Mouse (Mus musculus): ENCODE measurements at regions not wholly inside any gene's neighbourhood (a gene's known extent, or its start where the extent isn't known, plus 50 kb on each side); places are given as distances from the start of the nearest gene placed in this dataset.

DNA sequence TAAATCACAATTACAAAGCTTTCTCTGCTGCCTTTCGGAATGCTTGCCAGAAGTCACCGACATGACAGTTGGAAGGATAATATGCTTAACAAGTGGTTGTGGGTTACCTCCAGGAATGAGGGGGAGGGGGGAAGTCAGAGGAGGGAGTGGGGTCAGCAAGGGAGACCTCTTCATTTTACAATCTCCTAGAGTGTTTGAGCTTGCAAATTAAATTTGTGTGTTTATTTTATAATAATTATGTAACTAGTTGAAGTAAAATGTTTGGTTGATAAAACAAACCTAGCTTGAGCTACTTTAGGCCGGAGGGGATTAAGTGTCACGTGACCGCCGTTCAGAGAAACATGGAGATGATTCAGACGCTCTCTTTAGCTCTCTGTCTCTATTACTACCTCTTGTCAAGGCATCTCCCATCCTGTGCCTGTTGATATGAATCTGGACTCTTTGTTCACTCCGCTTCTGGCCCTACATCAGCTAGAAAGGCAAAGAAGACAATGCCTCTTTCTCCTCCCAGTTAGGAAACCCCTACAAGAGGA, 227.3 kb upstream of the Irx5 start:
- DNase-seq = no peak

DNA sequence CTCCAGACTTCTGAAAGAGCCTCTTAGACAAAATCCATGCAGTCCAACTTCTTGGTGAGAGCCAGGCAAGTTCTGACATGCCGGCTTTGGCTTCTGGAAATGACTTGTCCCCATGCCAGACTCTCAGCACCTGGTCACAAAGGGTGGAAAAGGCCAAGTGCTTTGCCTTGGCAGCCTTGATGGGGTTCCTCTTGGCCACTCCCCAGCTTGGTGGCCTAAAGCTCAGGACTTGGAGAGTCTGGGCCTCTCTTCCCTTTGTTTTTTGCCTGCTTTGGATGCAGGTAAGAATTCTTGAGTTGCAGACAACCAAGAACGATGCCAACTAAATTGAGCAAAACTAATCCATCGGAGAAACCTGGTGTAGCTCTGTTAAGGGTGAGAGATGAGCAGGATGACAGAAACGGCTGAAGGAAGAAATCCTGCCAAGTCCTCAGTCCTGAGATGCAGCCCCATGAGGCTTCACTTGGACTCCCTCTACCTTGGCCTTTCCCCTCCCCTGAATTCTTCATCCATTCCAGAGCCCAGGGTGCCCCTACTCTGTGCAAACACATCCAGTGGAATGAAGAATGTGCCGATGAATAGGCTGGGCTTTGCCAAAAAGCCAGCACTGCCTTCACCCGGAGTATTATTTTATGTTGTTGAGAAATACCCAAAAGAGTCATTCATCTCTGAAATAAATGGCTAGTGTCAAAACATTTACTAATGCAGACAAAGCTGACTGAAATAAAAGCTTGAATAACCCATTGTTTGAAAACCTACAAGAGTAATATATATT, 228.0 kb upstream of the Irx5 start:
- peak; percentile 25 to 38 for DNase-seq

DNA sequence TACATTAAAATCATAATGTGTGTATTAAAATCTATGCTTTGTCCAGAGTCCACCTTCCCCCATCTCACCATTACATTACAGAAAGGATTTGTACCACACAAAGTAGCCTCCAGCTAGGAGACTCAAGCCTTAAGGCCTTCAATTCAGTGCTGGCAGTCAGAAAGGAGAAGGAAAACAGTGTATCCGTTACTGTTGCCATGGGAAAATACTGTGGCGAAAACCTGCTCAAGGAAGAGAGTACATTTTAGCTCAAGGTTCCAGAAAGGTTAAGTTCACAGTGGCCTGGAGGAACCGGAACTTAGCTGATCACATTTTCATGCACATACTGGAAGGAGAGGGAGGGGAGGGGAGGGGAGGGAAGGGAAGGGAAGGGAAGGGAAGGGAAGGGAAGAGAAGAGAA, 231.8 kb upstream of the Irx5 start:
- DNase-seq = no peak

DNA sequence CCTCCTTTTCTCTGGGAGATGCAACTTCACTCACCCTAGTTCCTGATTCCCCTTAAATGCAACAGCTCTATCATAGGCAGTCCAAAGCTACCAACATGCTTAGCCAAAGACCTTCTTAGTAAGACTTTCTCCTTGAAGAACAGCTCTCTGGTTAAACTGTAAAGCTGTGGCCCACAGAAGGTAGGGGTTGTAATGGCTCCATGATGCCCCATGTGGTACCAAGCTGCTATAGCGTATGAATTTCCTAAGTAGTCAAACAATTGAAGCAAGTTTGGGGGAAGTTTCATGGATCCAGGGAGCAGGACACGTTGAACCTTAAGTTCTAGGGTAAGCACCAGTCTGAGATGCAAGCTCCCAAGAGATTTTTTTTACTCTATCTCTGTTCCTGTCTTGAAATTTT, 236.1 kb upstream of the Irx5 start:
- DNase-seq = no peak

DNA sequence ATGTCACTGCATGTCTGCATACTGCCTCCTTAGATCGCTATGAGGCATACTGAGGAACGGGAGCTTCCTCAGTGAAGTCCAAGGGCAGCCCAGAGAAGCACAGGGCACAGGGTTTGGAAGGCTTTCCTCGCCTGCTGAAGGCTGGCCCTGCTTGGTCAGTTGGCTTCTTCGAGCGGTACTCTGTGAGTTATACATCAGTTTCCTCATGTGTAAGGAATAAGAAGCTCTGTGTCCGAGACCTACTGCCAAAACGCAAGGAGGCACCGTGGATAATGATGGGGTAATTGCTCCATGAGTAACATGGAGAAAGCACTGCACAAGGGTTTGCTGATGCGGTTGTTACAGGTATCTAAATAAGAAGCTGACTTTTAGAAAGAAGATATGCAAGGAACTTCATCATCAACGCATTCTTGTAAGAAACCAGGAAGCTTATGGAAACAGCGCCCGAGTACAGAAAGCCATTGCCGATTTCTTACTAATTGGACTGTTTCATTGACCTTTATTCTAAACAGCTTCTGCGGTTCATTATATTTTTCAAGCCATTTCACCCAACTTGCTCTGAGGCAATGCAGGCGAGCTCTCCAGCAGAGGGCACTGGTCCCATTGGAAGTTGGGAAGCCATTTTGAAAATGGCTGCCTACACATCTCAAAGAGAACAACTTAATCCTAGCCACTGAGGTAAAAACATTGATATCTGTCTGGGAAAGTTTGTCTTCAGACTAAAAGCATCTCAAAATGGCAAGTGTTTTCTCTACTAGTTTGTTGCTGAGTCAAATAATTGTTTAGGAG, 241.8 kb upstream of the Irx5 start:
- no peak for DNase-seq

DNA sequence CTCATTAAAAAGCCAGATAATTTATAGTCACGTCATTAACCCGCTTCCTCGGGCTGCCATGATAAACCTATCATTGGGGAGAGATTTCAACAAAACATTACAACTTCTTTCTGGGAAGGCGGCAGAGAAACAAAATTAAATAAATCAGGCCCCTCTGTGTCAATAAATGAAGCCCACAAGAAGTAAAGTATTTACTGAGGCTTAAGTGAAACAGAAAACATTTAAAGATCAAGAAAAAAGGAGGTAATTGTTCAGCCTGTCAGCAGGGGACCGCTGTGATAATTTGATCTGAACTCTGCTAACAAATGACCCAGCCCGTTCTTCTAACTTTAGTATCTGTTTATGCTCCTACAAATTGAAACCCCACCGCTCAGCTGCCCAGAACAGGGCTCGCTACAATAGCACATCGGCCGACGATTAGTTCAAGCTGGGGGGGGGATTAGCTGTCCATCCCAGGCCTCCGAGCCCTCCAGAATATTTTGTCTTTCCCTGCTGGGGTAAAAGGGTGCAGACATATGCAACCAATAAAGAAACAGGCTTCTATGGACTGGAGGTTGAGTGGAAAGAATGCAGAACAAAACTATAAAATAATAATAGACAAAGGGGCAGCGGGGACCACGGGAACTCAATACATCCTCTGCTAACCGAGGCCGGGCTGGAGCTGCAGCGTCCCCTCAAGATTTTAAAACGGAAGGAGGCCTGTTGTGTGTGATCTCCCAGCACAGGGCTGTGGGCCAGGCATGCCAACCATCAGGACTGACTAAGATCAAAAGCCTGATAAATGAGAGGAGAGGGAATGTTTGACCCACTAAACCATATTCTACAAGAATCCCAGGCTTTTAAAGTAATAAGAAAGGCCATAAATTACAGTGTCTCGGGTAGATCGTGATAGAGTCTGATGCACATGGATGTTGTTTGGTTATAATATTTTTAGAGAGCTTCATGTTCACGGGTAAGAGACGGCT, 242.8 kb upstream of the Irx5 start:
- no peak for DNase-seq

DNA sequence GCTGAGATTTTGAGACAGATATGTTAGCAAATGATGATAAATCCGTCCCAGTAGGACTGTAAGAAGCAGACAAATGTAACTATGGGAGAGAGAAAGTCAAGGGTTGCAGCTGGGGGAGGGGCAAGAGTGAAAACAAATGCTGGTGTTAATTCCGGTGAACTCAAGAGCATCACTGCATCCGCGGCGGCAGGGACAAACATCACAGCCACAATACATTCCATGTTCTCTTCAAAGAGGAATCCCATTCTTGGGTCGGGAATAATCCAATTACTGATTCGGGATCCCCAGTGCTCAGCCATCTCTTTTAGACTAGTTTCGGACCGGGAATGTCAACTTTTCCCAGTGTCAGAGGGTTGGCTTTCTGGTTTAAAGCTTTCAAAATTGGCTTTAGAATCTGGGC, 243.5 kb upstream of the Irx5 start:
- no peak for DNase-seq

DNA sequence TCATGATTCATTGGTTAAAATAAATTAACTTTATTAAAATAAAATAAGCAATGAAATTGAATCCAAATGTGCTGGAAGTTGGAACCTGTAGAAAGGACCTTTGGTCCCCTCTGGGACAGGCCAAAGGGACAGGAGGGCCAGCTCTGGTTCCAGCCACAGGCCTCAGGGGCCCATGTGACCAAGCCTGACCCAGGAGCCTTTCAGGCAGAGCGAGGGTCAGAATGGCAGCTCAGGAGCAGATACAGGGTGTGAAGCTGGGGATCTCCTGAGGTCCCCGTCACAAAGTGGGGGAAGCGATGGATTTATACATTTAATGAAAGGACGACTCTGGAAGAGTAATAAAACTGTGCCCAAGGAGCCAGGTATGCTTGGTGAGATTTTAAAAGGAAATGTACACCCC, 244.0 kb upstream of the Irx5 start:
- no peak for DNase-seq

DNA sequence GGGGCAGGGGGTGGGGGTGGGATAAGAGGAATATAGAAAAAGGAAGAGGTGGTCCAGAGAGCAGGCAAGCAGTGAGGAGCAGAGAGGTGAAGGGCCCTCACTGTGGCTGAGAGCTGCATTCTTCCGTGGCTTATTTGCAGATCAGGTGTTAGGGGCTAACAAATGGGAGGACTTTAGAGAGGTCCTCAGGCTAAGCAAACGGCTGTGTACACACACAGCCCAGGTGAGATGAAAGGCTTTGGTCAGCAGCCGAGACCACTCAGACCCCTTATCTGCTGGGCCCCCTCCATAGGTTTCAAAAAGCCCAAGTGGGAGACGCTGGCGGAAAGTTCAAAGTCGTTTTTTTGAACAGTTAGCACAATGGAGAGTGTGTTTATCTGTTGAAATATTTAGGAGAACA, 252.9 kb upstream of the Irx5 start:
- DNase-seq = no peak

DNA sequence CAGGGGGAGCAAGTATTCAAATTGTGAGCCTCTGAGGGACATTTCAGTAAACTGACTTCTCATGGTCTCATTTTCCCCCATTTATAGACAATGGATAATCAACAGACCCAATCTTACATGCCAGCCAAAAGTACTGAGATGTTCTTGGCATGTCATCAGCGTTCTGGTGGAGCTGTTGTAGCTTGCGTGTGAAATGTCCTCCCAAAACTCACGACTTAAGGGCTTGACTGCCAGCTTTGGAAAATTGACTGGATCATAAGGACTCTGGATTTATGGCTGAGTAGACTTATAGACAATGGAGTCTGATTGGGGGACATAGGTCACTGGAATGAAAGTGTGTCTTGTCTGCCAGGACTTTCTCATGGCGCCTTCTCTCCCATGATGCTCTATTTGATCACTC, 254.9 kb upstream of the Irx5 start:
- no peak for DNase-seq

DNA sequence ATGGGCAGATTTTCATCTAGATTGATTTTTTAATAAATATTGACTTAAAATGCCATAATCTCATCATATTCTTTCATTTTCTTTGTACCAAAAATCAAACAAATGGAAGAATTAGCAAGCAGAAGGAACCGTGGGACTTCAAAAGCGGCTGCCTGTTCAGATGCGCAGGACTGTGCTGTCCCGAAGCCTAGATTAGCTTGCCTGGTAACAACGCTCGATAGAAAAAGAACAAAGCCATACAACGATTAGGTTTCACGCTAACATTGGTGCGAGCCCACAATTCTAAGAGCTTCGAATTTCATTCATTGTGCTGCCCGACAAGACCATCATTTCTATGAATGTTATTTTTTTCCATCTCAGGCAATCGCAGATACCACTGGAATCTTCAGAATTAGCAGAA, 262.1 kb upstream of the Irx5 start:
- no peak for DNase-seq

DNA sequence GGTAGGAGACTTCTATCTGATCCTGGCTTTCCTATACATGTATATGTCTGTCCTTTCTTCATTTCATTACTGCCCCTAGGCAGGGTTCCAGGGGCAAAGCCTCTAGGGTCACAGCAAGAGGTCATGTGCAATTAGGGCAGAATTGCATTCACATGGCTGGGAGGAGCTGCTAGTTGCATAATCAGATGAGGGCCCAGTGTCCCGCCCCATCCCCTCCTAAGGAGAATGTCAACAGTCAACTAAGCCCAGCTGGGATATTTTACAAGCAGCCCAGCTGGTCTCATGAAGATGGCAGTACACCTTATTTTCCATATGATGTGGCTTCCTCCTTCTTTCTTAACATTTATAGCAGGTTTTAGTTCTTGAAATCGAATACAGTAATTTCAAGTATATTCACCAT, 273.3 kb upstream of the Irx5 start:
- DNase-seq = no peak

DNA sequence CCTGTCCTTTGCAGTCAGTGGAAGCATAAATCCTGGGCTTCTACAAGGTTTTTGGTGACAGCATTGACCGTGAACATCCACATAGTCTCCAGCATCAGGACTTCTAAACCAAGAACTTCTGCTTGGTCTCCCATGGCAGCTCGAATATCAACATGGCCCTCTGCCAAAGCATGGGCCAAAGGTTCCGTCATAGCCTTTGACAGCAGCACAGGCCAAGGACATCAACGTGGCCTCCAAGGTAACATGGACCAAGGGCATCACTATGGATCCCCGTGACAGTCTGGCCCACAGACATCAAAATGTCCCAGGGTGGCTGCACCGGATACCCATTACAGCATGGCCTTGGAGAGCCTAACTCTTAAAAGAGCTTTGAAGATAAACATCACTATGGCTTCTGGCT, 275.5 kb upstream of the Irx5 start:
- no peak for DNase-seq

DNA sequence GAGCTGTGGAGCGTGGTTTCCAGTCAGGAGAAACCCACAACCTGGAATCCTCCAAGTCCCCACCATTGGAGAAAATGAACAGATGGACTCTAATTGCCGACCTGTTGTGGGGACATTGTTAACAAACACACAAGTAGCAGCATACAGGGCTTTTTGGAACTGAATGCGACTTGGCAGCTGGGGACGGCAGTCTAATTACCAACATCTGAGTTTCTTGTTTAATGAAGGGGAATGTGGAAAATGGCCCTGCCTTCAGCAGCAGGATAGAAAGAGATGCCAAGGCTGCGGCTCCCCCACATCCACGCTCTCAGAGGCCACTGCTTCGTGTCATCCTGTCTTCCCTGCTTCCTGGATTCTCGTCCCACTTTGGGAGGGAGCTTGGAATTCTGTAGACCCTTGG, 276.6 kb upstream of the Irx5 start:
- DNase-seq = no peak

DNA sequence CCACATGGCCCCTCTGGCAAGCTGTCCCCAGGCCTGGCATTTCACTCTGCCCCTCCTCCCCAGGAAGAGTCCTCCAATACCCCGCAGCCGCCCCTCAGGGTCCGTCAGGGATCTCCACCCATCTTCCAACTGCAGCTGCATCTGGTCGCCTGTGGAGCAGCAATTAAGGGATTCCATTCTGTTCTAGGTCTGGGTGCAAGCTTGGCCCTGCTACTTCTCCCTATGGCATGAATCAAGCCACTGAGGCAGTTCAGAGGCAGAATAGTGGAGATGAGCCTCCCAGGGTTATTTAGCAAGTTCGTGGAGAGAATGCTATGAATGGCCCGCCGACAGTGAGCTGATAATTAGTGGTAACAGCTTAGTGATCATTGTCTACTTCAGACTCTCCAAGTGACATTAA, 275.7 kb upstream of the Irx3 start:
- DNase-seq = no peak

DNA sequence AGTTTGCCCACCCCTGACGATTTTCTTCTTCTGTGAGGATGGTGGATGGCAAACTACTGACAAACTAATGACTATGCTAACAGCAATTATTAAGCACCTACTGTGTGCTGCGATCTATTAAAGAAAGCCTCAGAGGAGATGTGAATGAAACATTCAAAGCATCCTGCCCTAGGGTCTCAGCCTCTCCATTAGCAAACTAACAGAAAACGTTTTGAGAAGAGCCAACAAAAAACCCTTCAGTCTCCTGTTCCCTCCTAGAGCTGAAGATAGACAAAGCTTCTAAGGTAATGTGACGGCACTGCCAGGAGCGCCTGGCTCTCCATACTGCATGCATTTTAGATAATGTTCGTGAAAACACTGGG, 270.4 kb upstream of the Irx3 start:
- DNase-seq = no peak

DNA sequence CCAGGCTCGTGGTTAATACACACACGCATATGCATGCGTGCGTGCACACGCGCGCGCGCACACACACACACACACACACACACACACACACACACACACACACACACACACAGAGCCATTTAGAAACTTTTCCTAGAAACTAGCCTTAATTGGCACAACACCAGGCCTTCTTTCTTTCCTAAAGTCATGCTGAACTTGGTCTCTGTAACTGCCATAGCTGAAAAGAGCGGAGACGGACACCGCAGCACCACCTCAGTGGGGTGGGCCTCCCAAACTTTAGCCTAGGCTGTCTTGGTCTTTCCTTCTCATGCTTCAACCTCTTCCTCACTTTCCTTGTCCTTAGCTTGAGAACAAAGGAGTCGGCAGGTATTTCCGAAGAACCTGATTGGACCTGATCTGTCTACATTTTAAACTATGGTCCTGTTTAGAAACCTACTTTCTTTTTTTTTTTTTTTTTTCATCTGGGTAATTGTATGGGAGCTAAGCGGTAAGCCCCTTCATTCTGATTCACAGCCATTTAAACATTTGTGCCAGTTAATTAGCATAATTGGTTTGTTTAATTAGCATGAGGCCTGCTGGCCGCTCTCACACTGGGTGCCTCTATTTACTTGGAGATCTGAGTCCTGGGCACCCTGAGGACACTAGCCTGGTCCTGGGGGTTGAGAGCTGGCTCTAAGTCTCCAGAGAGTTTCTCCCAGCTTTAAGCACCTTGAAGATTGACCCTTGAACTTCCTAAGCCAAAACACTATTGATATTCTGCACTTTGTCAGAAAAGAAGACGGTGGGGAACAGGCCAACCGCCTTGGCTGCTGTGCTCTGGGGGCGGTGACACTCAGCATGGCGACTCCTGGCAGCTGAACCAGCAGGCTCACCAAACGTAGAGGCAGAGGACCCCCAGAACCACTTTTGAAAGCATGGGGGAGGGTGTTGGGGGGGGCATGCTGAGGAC, 269.7 kb upstream of the Irx3 start:
- DNase-seq = no peak

DNA sequence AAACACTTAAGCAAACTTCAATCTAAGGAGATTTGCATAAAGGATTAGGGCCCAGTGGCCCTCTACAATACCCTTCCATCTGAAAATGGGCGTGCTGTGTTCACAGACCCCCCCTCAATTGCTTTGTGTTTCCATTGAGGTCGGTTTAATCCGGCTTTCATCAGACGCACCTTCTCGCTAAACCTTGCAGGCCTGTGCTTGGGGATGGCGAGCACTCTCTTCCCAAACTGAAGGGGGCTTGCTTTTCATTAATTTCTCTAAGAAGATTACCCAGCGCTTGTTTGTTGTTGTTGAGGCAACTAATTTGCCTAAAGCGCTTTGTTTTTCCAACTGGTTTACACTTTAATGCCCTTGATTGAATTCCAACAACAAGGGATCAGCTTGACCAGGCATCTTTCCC, 268.8 kb upstream of the Irx3 start:
- no peak for DNase-seq

DNA sequence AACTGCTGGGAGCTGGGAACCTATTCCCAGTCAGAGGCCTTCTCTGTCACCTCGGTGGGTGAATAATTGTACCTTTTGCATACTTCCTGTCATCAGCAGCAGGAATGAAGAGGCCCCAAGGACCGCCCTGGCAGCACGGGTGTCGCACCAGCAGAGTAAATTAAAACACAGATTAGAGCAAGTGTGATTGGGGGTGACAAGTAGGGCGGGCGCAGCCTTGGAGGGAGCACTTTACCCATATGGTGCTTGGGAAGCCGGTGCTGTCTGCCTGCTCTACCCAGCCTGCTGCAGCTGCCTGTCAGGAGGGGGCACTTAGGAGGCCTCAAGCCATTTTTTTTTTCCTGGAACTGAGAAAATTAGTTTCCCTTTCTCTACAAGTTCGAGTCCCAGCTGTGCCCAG, 264.6 kb upstream of the Irx3 start:
- DNase-seq = no peak

DNA sequence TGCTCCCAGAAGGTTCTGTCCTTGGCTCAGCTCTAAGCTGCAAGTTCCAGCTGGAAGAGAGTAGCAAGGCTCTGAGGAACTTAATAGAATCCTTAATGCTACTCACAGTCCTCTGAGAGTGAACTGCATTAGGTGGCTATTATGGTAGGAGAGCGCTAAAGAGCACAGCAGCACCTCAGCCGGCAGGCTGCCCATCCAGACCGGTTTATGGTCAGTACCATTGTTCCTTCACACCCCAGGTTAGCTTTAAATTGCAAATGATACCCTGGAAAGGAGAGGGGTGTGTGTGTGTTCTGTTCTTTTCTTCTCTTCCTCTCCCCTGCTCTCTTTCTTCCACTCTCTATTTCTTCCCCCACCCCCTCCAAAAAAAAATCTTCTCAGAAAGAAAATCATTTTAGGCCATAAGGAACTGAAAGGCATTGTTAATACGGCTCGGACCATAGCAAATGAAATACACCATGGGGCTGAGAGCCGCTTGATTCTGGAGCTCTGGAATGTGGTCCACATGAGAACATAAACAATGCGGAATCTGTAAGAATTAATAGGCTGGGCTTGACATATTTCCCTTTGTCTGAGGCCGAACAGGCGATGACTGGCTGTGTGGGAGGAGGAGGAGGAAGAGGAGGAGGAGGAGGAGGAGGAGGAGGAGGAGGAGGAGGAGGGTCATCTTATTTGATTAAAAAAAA, 263.8 kb upstream of the Irx3 start:
- DNase-seq = no peak

DNA sequence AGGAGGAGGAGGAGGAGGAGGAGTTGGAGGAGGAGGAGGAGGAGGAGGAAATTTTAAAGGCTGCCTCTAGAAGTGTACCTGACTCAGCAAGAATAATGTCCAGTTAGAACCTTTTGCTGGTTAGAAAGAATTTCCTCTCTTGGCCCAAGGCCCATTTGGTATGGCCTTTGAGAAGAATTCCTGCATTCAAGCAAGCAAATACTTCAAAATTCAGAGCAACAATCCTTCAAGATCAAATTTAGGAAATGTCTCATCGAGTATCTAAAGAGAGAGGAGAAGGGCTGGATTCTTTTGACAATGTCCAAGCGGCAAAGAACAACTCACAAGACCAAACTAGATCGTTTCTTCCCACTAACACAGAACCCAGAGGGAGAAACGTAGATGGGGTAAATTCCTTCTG, 263.1 kb upstream of the Irx3 start:
- DNase-seq = no peak
